Mouse (Mus musculus) heart, embryonic 16.5 days (tissue): ENCODE measurements around the gene Sh2b3. TPM values are rescaled to one million over a fixed set of nuclear protein-coding genes. Genes with fewer than 3 reads are reported as not detected.

ENCODE experiments used
- ATAC-seq: fragments of 200-750 bp; cut with Nextera tagmentation; replicated peaks from 2 replicates; pipeline ENCODE4 v1.8.0; 2017; ENCODE audit warnings: moderate number of reproducible peaks; ENCODE audit not compliant: insufficient read depth, low FRiP score; ENCODE audit errors: extremely low read depth
- H3K27ac ChIP-seq: fragments of 300-500 bp; sonication (generic); 2 replicates; pipeline ENCODE4 v1.5.1; 2014; ENCODE audit warnings: mild to moderate bottlenecking, low read length, control low read depth, moderate library complexity
- H3K27me3 ChIP-seq: fragments of 300-500 bp; sonication (generic); 2 replicates; pipeline ENCODE4 v1.6.1; 2014; ENCODE audit warnings: low read length, mixed read lengths; ENCODE audit not compliant: control insufficient read depth, insufficient read depth
- H3K36me3 ChIP-seq: fragments of 300-500 bp; sonication (generic); 2 replicates; pipeline ENCODE4 v1.6.1; 2014; ENCODE audit not compliant: control insufficient read depth, insufficient read depth
- H3K4me1 ChIP-seq: fragments of 300-500 bp; sonication (generic); 2 replicates; pipeline ENCODE4 v1.6.1; 2014; ENCODE audit warnings: low read length, mixed read lengths; ENCODE audit not compliant: control insufficient read depth, insufficient read depth
- H3K4me2 ChIP-seq: fragments of 300-500 bp; sonication (generic); 2 replicates; pipeline ENCODE4 v1.6.1; 2014; ENCODE audit warnings: low read depth, mild to moderate bottlenecking, control low read depth, low read length
- H3K4me3 ChIP-seq: fragments of 300-500 bp; sonication (generic); 2 replicates; pipeline ENCODE4 v1.5.1; 2014; ENCODE audit warnings: mild to moderate bottlenecking, control low read depth, low read length
- H3K9ac ChIP-seq: fragments of 300-500 bp; sonication (generic); 2 replicates; pipeline ENCODE4 v1.6.1; 2014; ENCODE audit warnings: low read length, control low read depth
- H3K9me3 ChIP-seq: fragments of 300-500 bp; sonication (generic); replicated peaks from 2 replicates; pipeline ENCODE4 v1.6.1; 2016; ENCODE audit warnings: low read length; ENCODE audit not compliant: control insufficient read depth
- WGBS: fragments of 180-500 bp; shearing (Covaris S2); extraction: QIAGEN DNeasy Blood & Tissue Kit; methylation state at CpG from one replicate; pipeline ENCODE4 v1.1.7; 2014; 5-methylcytosine and 5-hydroxymethylcytosine counted together
- polyA plus RNA-seq: library from polyadenylated mRNA; unstranded; fragments of >200 nt; fragmentation: Nextera tagmentation; extraction: Ambion mirVana; gene quantifications from 2 replicates; pipeline ENCODE4 v1.2.1, GENCODE M21; 2015

The Sh2b3 gene
- polyA plus RNA-seq, 1 experiment from 2014 or later = 12.0 TPM

DNA sequence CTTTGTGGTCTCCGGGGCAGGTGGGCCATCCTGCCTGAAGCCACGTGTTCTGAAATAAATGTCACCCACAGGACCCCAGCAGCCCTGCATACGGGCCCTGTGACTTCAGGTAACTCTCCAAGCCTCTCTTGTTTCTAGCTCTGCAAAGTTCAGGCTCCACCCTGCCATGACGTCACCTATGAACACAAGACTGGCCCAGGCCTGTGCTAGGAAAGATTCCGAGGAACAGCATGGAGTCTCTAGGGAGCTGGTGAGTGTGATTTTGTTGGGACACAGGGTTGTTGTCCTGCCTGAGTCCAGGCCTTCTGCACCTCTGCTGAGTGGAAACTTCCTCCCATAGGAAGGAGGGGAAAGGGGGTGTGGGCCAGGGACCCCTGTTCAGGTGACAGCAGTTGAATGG lies 30.5 kb upstream of the Sh2b3 start:
- no peak overlapping the region for H3K27ac ChIP-seq
- no peak overlapping the region for H3K4me2 ChIP-seq
- no peaks in the 10 kb centered on the region for H3K36me3 ChIP-seq
- H3K9ac ChIP-seq = no peak overlapping the region
- 64% methylated on average over 5 of the region's 5 CpGs for WGBS
- H3K27me3 ChIP-seq = no peaks in the 10 kb centered on the region
- ATAC-seq = no peak
- no peak overlapping the region for H3K4me3 ChIP-seq
- no peaks in the 10 kb centered on the region for H3K9me3 ChIP-seq
- H3K4me1 ChIP-seq = no peaks in the 10 kb centered on the region

DNA sequence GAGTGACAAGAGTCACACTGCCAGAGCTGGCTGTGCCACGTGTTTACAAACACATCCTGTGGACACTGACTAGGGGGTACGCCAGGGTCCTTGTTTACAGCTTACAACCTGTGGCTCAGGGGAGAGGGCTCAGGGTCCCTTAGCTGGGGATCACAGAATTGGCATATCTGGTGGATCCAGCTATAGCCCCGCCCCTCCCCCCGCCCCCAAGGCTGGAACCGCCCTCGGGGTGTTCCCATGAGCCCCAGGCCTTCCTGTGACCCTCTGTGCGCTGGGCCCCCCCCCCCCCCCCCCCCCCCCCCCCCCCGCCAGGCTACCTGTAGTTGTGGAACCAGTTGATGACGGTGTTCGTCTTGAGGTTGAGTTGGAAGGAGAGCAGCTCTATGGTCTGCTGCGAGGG lies 26.9 kb upstream of the Sh2b3 start:
- no peak overlapping the region for H3K9ac ChIP-seq
- H3K27ac ChIP-seq = no peak overlapping the region
- ATAC-seq = no peak
- no peaks in the 10 kb centered on the region for H3K4me1 ChIP-seq
- WGBS = 12% methylated on average over 7 of the region's 11 CpGs
- no peaks in the 10 kb centered on the region for H3K27me3 ChIP-seq
- H3K4me2 ChIP-seq = no peak overlapping the region; the same call in 1 of the 2 replicates
- peaks cover 6% of the 10 kb centered on the region; the same call in 1 of the 2 replicates for H3K36me3 ChIP-seq
- peaks cover 5% of the 10 kb centered on the region for H3K9me3 ChIP-seq
- no peak overlapping the region for H3K4me3 ChIP-seq

DNA sequence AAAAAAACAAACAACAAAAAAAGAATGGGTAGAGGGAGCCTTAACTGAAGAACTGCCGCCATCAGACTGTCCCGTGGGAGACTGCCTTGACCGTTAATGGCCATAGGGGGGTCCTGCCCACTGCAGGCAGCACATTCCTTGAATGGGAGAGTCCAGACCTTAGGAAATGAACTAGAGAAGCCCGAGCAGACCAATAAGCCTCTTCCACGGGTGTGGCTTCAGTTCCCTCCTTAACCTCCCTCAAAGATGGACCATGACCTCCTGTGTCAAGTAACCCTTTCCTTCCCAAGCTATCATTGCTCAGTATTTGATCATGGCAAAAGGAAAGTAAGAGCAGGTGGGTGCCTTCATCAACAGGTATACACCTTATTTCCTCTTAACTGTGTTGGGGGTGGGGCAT lies 24.5 kb upstream of the Sh2b3 start:
- Histone ChIP-seq H3K27ac (no peak overlapping the region), H3K36me3 (peaks cover 6% of the 10 kb centered on the region; the same call in 1 of the 2 replicates), H3K4me1 (no peaks in the 10 kb centered on the region), H3K9ac (no peak overlapping the region), H3K4me3 (no peak overlapping the region), H3K9me3 (peaks cover 5% of the 10 kb centered on the region), H3K4me2 (no peak overlapping the region), H3K27me3 (no peaks in the 10 kb centered on the region)
- whole genome bisulfite sequencing = 45% methylated on average over 5 of the region's 5 CpGs
- no peak for ATAC-seq

DNA sequence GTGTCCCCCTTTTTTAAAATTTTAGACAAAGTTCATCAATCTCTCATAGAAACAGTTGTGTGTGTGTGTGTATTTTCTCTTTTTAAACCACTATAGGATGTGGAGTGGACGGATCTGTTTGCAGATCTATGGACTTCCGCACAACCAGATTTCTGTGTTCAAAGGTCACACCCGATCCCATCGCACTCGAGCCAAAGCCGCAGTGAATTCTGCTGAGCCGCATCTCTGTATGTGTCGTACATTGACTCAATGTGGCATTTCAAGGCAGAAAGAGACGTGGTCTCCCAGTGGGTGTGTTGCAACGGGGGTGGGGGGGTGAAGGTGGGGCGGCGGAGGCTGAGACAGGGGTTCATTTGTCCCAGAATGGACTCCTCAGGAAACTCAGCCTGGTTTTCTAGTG lies 21.0 kb upstream of the Sh2b3 start:
- WGBS = 85% methylated on average over 12 of the region's 12 CpGs

DNA sequence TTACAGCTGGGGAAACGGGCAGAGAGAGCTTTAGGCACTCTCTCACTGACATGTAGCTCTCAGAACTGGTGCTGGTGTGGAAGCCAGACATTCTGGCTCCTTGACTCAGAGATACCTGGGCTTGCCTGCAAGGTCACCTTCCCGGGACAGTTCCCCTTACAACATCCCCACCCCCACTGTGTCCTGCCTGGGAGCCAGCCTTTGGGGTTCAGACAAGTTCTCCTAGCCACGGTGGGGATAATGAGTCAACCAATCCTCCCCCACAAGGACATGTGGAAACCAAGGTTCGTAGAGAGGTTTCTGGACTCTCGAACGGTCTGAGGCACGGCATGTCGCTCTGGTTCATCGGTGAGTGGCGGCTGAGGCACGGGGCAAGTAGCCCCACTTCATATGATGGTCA lies 19.3 kb upstream of the Sh2b3 start:
- Histone ChIP-seq H3K9ac (no peak overlapping the region), H3K27ac (no peak overlapping the region), H3K4me3 (no peak overlapping the region), H3K9me3 (peaks cover 5% of the 10 kb centered on the region), H3K4me1 (peaks cover 10% of the 10 kb centered on the region), H3K27me3 (no peaks in the 10 kb centered on the region), H3K36me3 (peaks cover 22% of the 10 kb centered on the region), H3K4me2 (no peak overlapping the region)
- 66% methylated on average over 11 of the region's 11 CpGs for WGBS
- no peak for ATAC-seq

More for the DNA sequence above, 21.0 kb upstream of the Sh2b3 start:
- Histone ChIP-seq H3K36me3 (peaks cover 6% of the 10 kb centered on the region), H3K9ac (no peak overlapping the region), H3K27me3 (no peaks in the 10 kb centered on the region), H3K9me3 (peaks cover 5% of the 10 kb centered on the region), H3K4me1 (peaks cover 8% of the 10 kb centered on the region), H3K4me3 (no peak overlapping the region), H3K27ac (no peak overlapping the region), H3K4me2 (no peak overlapping the region)
- no peak for ATAC-seq

DNA sequence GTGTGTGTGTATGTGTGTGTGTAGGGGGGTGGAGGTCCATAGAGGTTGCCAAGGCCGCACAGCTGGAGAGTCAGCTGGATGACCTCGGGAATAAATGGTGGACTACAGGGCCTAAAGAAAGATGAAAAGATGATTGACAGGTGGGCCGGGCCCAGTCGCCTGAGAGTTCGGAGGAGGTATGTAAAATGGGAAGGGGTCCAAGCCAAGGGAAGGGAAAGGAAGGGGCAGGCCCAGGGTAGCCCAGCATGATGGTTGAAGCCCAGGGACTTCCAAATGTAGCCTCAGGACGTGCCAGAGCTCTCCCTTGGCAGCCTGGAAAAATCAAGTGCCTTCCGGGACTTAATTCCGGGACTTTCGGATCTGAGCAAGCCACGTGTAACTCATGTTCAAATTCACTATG lies 17.3 kb upstream of the Sh2b3 start:
- H3K27me3 ChIP-seq = no peaks in the 10 kb centered on the region
- no peak overlapping the region for H3K27ac ChIP-seq
- ATAC-seq = no peak
- peaks cover 16% of the 10 kb centered on the region for H3K36me3 ChIP-seq
- H3K4me2 ChIP-seq = no peak overlapping the region
- no peak overlapping the region for H3K4me3 ChIP-seq
- H3K4me1 ChIP-seq = peaks cover 30% of the 10 kb centered on the region
- no peak overlapping the region for H3K9ac ChIP-seq
- 67% methylated on average over 10 of the region's 10 CpGs for WGBS
- H3K9me3 ChIP-seq = no peaks in the 10 kb centered on the region; the same call in 1 of the 2 replicates

DNA sequence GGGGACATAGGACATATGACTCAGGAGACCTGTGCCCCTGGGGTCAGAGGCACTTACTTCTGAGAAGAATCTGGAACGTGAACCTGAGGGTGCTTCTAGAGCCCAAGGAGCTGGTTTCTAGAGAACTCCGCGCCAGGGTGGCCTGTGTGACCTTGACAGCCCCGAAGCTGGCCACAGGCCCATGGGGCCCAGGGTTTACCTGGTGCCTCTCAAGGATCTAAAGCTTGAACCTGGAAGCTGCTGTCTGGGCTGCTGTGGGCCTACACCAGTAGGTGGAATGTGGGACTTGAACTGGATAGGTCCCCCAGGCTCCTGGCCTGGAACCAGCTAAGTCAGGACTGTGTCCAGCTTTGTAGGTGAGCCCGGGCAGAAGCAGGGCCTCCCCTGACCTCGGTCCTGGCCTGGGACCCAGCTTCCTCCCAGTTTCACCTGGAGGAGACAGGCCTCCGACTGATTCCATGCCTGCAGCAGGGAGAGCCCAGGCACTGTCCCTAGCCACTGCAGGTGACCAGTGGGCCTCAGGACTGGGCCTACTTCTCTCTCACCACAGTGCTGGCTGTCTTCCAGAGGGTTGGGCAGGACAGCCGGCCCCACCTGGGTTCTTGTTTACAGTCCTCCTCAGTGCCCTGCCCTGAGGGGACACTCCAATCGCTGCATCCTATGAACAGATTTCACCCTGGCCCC lies 16.1 kb upstream of the Sh2b3 start:
- no peak for ATAC-seq
- 71% methylated on average over 9 of the region's 9 CpGs for WGBS
- Histone ChIP-seq H3K27ac (no peak overlapping the region), H3K9ac (no peak overlapping the region), H3K4me3 (no peak overlapping the region), H3K36me3 (peaks cover 16% of the 10 kb centered on the region), H3K4me2 (no peak overlapping the region), H3K9me3 (no peaks in the 10 kb centered on the region), H3K4me1 (peaks cover 34% of the 10 kb centered on the region), H3K27me3 (no peaks in the 10 kb centered on the region)

DNA sequence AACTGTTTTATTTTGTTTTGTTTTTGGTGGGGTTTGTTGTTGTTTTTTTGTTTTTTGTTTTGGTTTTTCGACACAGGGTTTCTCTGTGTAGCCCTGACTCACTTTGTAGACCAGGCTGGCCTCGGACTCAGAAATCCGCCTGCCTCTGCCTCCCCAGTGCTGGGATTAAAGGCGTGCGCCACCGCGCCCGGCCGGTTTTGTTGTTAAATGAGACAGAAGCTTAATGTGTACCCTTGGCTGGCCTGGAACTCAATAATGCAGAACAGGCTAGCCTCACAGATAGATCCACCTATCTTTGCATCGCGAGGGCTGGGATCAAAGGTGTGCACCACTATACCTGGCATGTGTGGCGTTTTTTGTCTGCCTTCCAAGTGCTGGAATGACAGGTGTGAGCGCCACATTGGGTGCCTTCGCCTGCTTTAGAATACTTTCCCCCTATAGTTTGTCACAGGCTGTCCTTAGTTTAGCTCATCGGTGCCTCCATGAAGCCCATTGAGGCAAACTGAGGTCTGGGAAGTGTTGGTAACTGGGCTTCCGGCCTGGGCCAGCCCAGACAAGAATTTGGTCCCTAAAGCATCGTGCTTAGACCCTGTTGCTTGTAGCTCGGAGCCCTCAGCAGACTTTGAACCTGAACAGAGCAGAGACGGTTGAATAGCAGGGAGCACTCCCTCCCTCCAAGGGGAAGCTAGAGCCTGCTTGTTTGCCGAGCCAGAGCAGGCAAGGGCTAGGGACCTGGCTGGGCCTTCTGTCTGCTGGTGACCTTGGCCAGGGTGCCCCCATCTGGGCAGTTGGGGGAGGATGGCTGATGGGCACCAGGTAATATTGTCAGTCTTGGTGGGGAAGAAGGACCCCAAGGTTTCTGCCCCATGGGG lies 12.3 kb upstream of the Sh2b3 start:
- Histone ChIP-seq H3K9ac (peak overlapping the region; percentile 93), H3K4me1 (peaks cover 39% of the 10 kb centered on the region), H3K27ac (peak overlapping the region; percentile 51; the same call in 1 of the 2 replicates), H3K36me3 (peaks cover 16% of the 10 kb centered on the region), H3K27me3 (no peaks in the 10 kb centered on the region), H3K4me2 (peak overlapping the region; percentile 91), H3K9me3 (no peaks in the 10 kb centered on the region), H3K4me3 (peak overlapping the region; percentile 93)
- 41% methylated on average over 20 of the region's 20 CpGs for WGBS
- ATAC-seq = no peak

DNA sequence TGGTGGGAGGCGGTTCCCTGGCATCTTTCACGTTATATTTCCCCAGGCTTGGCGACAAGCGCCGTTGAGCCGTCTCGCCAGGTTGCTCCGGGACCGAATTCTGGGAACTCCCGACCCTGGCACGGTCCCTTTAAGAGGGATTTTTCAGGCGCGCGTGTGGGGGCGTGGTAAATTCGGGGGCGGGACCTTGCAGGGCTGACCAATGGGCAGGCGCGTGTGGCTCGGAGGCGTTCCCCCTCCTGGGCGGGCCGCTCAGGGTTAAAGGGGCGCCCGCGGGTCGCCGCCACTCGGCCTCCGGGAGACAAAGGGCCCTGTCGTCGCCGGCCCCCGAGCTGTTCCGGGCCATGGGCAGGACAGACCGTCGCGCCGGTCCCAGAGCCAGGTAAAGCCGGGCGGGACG lies 11.3 kb upstream of the Sh2b3 start, which contains the start of gene Pheta1:
TSS of gene Pheta1 (plus strand) at position 242 of the 400 bp plus-strand sequence.
- Histone ChIP-seq H3K4me3 (peak within 1 kb of the TSS; percentile 93), H3K4me1 (peaks cover 36% of the 10 kb centered on the region), H3K36me3 (peaks cover 16% of the 10 kb centered on the region), H3K27ac (peak within 1 kb of the TSS; percentile 90), H3K9me3 (no peaks in the 10 kb centered on the region), H3K9ac (peak within 1 kb of the TSS; percentile 93), H3K27me3 (peaks cover 2% of the 10 kb centered on the region), H3K4me2 (peak within 1 kb of the TSS; percentile 91)
- under 1% methylated on average over 42 of the region's 42 CpGs for WGBS
- peak; percentile 92 for ATAC-seq
